Mouse (Mus musculus) kidney, adult 2 months (tissue): Measurements from ENCODE around the gene Srf. TPM values are rescaled to one million over a fixed set of nuclear protein-coding genes. Genes with fewer than 3 reads are reported as not detected.

Source experiments
- DNase-seq: peaks from one replicate; pipeline ENCODE4 v3.0.0; 2021
- H3K27ac ChIP-seq: fragments of 200-500 bp; 2 replicates; pipeline ENCODE4 v1.5.1; 2012; ENCODE audit warnings: low read depth, low read length, control low read depth, inconsistent platforms; ENCODE audit not compliant: insufficient read depth
- H3K27me3 ChIP-seq: fragments of 200-500 bp; replicated peaks from 2 replicates; pipeline ENCODE4 v1.6.1; 2012; ENCODE audit warnings: mild to moderate bottlenecking, moderate library complexity, low read length, inconsistent platforms; ENCODE audit not compliant: control insufficient read depth, insufficient read depth
- H3K36me3 ChIP-seq: fragments of 200-500 bp; 2 replicates; pipeline ENCODE4 v1.6.1; 2012; ENCODE audit warnings: mild to moderate bottlenecking, moderate library complexity, low read length, inconsistent platforms; ENCODE audit not compliant: control insufficient read depth, insufficient read depth
- H3K4me1 ChIP-seq: fragments of 200-500 bp; 2 replicates; pipeline ENCODE4 v1.6.1; 2011; ENCODE audit warnings: low read length; ENCODE audit not compliant: control insufficient read depth, insufficient read depth
- H3K4me3 ChIP-seq: fragments of 200-500 bp; 2 replicates; pipeline ENCODE4 v1.5.1; 2011; ENCODE audit warnings: mild to moderate bottlenecking, low read depth, low read length, control low read depth; ENCODE audit not compliant: insufficient read depth
- CTCF ChIP-seq: fragments of 200-500 bp; conservative IDR thresholded peaks from 2 replicates; pipeline ENCODE4 v1.5.1; 2011; ENCODE audit warnings: low read depth, mild to moderate bottlenecking, control low read depth, low read length, moderate library complexity, mixed read lengths; ENCODE audit not compliant: insufficient read depth, insufficient read length
- POLR2A ChIP-seq: fragments of 200-500 bp; IDR thresholded peaks from one replicate; pipeline ENCODE4 v1.6.1; 2011; ENCODE audit warnings: low read depth, low read length, control low read depth
- WGBS: fragments of 180-500 bp; shearing (Covaris S2); methylation state at CpG from one replicate; pipeline ENCODE4 v1.1.7; 2018; 5-methylcytosine and 5-hydroxymethylcytosine counted together
- polyA plus RNA-seq: library from polyadenylated mRNA; depleted of rRNA; stranded (reverse); fragments of >200 nt; gene quantifications from 2 replicates; pipeline ENCODE4 v1.2.3, GENCODE M21; 2012

Gene Srf
- polyA plus RNA-seq, 1 experiment, result 67.0 TPM

- DNase-seq, result no peak
- no peaks in the 10 kb centered on the region for H3K36me3 ChIP-seq
- no peak overlapping the region for H3K4me3 ChIP-seq
- 89% methylated on average over 6 of the region's 6 CpGs for WGBS
- H3K27me3 ChIP-seq, result no peaks in the 10 kb centered on the region
- TF ChIP-seq CTCF, result no peak
- no peak for TF ChIP-seq POLR2A
- H3K4me1 ChIP-seq, result peaks cover 12% of the 10 kb centered on the region
- H3K27ac ChIP-seq, result no peak overlapping the region
Observed at GRCm38 (mm10) chr17:46551369-46551768, 4.6 kb downstream of the Srf start.

DNA sequence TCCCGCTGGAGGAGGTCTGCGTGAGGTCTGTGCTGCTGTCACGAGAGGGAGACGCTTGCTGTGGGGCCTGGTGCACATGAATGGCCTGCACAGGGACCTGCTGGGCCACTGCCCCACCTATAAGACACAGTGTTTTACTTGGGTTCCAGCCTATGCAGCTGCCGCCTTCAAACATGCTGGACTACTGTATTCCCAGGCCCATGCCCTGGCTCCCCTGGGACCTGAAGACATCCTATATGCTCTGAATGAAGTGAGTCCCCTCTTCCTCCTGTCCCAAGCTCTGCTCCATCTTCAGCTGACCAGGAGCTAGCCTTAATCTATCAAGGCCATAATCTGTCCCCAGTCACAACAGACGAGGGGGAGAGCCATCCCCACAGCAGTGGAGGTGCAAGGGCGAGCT is 5.1 kb downstream of the Srf start:
- no peak for TF ChIP-seq CTCF
- TF ChIP-seq POLR2A, result no peak
- no peaks in the 10 kb centered on the region for H3K36me3 ChIP-seq
- H3K4me1 ChIP-seq, result peaks cover 12% of the 10 kb centered on the region
- H3K27ac ChIP-seq, result no peak overlapping the region
- no peak overlapping the region for H3K4me3 ChIP-seq
- 90% methylated on average over 7 of the region's 7 CpGs for WGBS
- no peaks in the 10 kb centered on the region for H3K27me3 ChIP-seq
- no peak for DNase-seq

- TF ChIP-seq POLR2A, result no peak
- TF ChIP-seq CTCF, result no peak
- Histone ChIP-seq H3K27ac (no peak overlapping the region), H3K4me1 (peaks cover 12% of the 10 kb centered on the region), H3K4me3 (no peak overlapping the region), H3K36me3 (no peaks in the 10 kb centered on the region), H3K27me3 (no peaks in the 10 kb centered on the region)
- 84% methylated on average over 9 of the region's 9 CpGs for WGBS
- no peak for DNase-seq
Observed at GRCm38 (mm10) chr17:46549642-46550041, 6.3 kb downstream of the Srf start.

DNA sequence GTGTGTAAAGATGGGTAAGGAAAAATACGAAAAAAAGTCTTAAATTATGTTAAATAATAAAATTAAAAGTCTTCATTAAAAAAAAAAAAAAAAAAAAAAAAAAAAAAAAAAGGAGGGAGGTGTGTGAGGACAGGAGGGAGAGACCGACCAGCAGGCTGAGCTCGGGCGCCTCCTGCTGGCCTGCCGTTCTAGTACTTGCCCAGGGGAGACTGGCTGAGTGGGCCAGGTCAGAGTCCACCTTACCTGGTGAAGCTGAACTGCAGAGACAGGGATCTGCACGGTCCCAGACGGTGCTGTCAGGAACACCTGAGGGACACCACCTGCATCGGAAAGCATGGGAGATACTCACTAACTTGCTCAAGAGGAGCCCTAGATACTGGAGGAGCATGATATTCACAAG is 6.8 kb downstream of the Srf start:
- 30% methylated on average over 8 of the region's 8 CpGs for WGBS
- no peak for TF ChIP-seq POLR2A
- peak; percentile 64; the same call in 1 of the 2 replicates for TF ChIP-seq CTCF
- Histone ChIP-seq H3K4me3 (no peak overlapping the region), H3K4me1 (peaks cover 9% of the 10 kb centered on the region), H3K27ac (no peak overlapping the region), H3K36me3 (no peaks in the 10 kb centered on the region), H3K27me3 (no peaks in the 10 kb centered on the region)
- DNase-seq, result peak; percentile 89

- WGBS, result 45% methylated on average over 11 of the region's 11 CpGs
- Histone ChIP-seq H3K4me1 (peaks cover 5% of the 10 kb centered on the region), H3K27me3 (no peaks in the 10 kb centered on the region)
Observed at GRCm38 (mm10) chr17:46548741-46549140, 7.2 kb downstream of the Srf start.

GRCm38 (mm10) chr17:46547923-46548322 is 8.1 kb downstream of the Srf start:
- H3K36me3 ChIP-seq, result no peaks in the 10 kb centered on the region
- H3K27me3 ChIP-seq, result no peaks in the 10 kb centered on the region
- DNase-seq, result no peak
- WGBS, result 39% methylated on average over 3 of the region's 3 CpGs
- no peak for TF ChIP-seq POLR2A
- TF ChIP-seq CTCF, result no peak
- H3K4me1 ChIP-seq, result no peaks in the 10 kb centered on the region; the same call in 1 of the 2 replicates
- no peak overlapping the region for H3K27ac ChIP-seq
- no peak overlapping the region for H3K4me3 ChIP-seq

More at GRCm38 (mm10) chr17:46548741-46549140, 7.2 kb downstream of the Srf start:
- Histone ChIP-seq H3K36me3 (no peaks in the 10 kb centered on the region), H3K27ac (no peak overlapping the region), H3K4me3 (no peak overlapping the region)
- TF ChIP-seq POLR2A (no peak), CTCF (no peak)
- peak; percentile 74 for DNase-seq

GRCm38 (mm10) chr17:46546995-46547394 is 9.0 kb downstream of the Srf start:
- WGBS, result 47% methylated on average over 8 of the region's 8 CpGs
- TF ChIP-seq POLR2A, result no peak
- TF ChIP-seq CTCF, result no peak
- Histone ChIP-seq H3K4me3 (no peak overlapping the region), H3K36me3 (no peaks in the 10 kb centered on the region), H3K4me1 (no peaks in the 10 kb centered on the region; the same call in 1 of the 2 replicates), H3K27me3 (no peaks in the 10 kb centered on the region), H3K27ac (no peak overlapping the region)
- DNase-seq, result no peak
